Mouse (Mus musculus) thymus, adult 2 months (tissue): ENCODE results near the gene S100a4. TPM values are rescaled to one million over a fixed set of nuclear protein-coding genes. Genes with fewer than 3 reads are reported as not detected.

Experiments used
- DNase-seq: peaks from one replicate; pipeline ENCODE4 v3.0.0; 2021
- H3K27ac ChIP-seq: fragments of 200-500 bp; 2 replicates; pipeline ENCODE4 v1.5.1; 2012; ENCODE audit warnings: low read length, control low read depth; ENCODE audit not compliant: control insufficient read depth, insufficient read depth
- H3K27me3 ChIP-seq: fragments of 200-500 bp; 2 replicates; pipeline ENCODE4 v1.6.1; 2012; ENCODE audit warnings: mild to moderate bottlenecking, low read length, moderate library complexity, mixed read lengths; ENCODE audit not compliant: control insufficient read depth, insufficient read depth
- H3K36me3 ChIP-seq: fragments of 200-500 bp; 2 replicates; pipeline ENCODE4 v1.6.1; 2012; ENCODE audit warnings: mild to moderate bottlenecking, low read length, moderate library complexity; ENCODE audit not compliant: control insufficient read depth, insufficient read depth
- H3K4me1 ChIP-seq: fragments of 200-500 bp; replicated peaks from 2 replicates; pipeline ENCODE4 v1.6.1; 2012; ENCODE audit warnings: low read length; ENCODE audit not compliant: control insufficient read depth, insufficient read depth
- H3K4me3 ChIP-seq: fragments of 200-500 bp; 2 replicates; pipeline ENCODE4 v1.5.1; 2012; ENCODE audit warnings: mild to moderate bottlenecking, low read length, control low read depth, moderate library complexity; ENCODE audit not compliant: control insufficient read depth, insufficient read depth
- CTCF ChIP-seq: fragments of 200-500 bp; IDR thresholded peaks from 2 replicates; pipeline ENCODE4 v1.5.1; 2012; ENCODE audit warnings: mild to moderate bottlenecking, control low read depth, low read length, moderate library complexity, borderline replicate concordance; ENCODE audit not compliant: control insufficient read depth, poor library complexity, insufficient read depth; ENCODE audit errors: extremely low read depth
- POLR2A ChIP-seq: fragments of 200-500 bp; IDR thresholded peaks from 2 replicates; pipeline ENCODE4 v1.6.1; 2012; ENCODE audit warnings: mild to moderate bottlenecking, low read length, control low read depth, moderate library complexity; ENCODE audit not compliant: control insufficient read depth, poor library complexity, insufficient read depth; ENCODE audit errors: extremely low read depth
- WGBS: fragments of 180-500 bp; shearing (Covaris S2); methylation state at CpG from one replicate; pipeline ENCODE4 v1.1.7; 2018; 5-methylcytosine and 5-hydroxymethylcytosine counted together
- polyA plus RNA-seq: library from polyadenylated mRNA; depleted of rRNA; stranded (reverse); fragments of >200 nt; gene quantifications from 2 replicates; pipeline ENCODE4 v1.2.3, GENCODE M21; 2012

S100a4 gene
- polyA plus RNA-seq, 1 experiment = 51.8 TPM

DNA sequence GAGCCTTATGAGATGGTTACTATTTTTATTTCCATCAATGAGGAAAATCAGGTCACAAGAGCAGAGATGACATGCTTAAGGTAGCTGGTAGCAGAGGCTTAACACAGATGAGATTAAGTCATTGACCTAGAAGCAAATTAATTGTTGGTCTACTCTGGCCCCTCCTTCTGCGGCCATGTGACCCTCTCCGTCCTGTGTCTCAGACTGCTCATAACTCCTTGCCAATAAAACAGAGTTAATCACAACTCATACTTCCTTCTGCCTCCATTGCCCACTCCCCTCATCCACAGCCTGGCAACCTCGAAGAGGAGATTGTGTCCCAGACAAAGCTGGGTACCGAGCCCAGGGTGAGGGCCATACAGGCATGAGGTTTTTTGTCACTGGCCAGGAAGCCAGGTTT, 5.4 kb upstream of the S100a4 start:
- 67% methylated on average over 4 of the region's 4 CpGs for WGBS
- no peak for TF ChIP-seq POLR2A
- no peak for TF ChIP-seq CTCF
- no peak for DNase-seq
- H3K36me3 ChIP-seq = no peaks in the 10 kb centered on the region
- peaks cover 4% of the 10 kb centered on the region; the same call in 1 of the 2 replicates for H3K4me1 ChIP-seq
- H3K4me3 ChIP-seq = no peak overlapping the region
- no peaks in the 10 kb centered on the region for H3K27me3 ChIP-seq
- no peak overlapping the region for H3K27ac ChIP-seq

DNA sequence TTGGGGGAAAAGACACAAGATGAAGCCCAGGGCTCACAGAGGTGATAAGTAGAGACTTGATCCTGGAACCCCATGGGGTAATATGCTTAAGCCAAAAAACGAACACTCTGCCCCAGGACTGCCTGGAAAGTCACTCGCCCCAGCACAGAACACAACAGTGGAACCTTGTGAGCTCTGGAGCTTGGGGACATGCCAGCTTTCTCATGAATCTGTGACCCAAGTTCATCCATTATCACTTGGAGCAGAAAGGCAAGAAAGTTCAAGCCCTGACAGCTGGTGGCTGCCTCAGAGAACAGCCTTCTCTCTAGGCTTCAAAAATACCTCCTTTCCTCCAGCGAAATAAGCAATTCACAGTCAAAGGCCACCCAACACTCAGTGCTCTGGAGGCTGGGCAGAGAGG, 4.2 kb upstream of the S100a4 start:
- H3K4me1 ChIP-seq = peaks cover 9% of the 10 kb centered on the region
- 90% methylated on average over 3 of the region's 3 CpGs for WGBS
- TF ChIP-seq CTCF (no peak), POLR2A (no peak)
- no peak overlapping the region for H3K4me3 ChIP-seq
- no peak overlapping the region for H3K27ac ChIP-seq
- no peaks in the 10 kb centered on the region for H3K36me3 ChIP-seq
- H3K27me3 ChIP-seq = no peaks in the 10 kb centered on the region
- no peak for DNase-seq

GRCm38 (mm10) chr3:90600036-90600435, 3.5 kb upstream of the S100a4 start:
- Histone ChIP-seq H3K27me3 (no peaks in the 10 kb centered on the region), H3K4me3 (no peak overlapping the region), H3K36me3 (no peaks in the 10 kb centered on the region), H3K27ac (no peak overlapping the region), H3K4me1 (peaks cover 15% of the 10 kb centered on the region)
- WGBS = 90% methylated on average over 6 of the region's 6 CpGs
- no peak for TF ChIP-seq POLR2A
- no peak for TF ChIP-seq CTCF
- DNase-seq = no peak

DNA sequence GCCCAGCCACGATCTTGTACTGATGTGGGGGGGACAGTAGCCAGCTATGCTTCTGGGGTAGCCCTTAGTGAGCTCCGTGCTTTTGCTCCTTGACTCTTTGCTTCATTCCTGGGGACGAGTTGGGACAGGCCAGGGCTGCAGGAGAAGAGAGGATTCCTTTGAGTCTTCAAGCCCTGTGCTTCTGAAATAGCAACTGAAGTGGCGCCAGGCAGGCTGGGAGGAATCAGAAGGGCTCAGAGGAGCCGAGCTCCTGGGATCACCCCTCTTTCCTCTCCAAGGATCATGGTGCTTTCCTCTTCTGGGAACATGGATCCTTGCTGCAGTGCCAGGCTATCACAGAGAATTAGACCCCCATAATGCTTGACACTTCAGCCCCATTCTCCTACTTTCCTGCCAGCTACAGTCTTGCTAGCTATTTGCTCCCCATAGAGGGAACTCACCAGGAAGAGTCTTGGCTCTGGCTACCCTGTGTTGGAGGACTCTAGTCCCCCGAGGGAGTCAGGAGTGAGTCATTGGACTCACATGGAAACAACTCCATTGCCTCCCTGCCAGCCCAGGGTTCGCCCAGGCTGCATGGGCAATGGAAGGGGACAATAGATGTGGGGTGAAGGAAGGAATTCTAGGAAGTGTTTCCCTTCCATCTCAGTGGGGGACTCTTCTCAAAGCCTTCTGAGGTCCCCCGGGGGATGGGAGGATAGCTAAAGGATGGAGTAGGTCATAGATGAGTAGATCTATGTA, 2.9 kb upstream of the S100a4 start:
- Histone ChIP-seq H3K27ac (no peak overlapping the region), H3K4me1 (peaks cover 20% of the 10 kb centered on the region), H3K36me3 (no peaks in the 10 kb centered on the region), H3K27me3 (no peaks in the 10 kb centered on the region), H3K4me3 (no peak overlapping the region)
- no peak for DNase-seq
- 92% methylated on average over 8 of the region's 8 CpGs for WGBS
- TF ChIP-seq POLR2A (no peak), CTCF (no peak)

- no peaks in the 10 kb centered on the region for H3K27me3 ChIP-seq
- H3K4me1 ChIP-seq = peaks cover 24% of the 10 kb centered on the region
- H3K36me3 ChIP-seq = no peaks in the 10 kb centered on the region
- 92% methylated on average over 11 of the region's 11 CpGs for WGBS
- no peak within 1 kb of the TSS for H3K27ac ChIP-seq
- DNase-seq = no peak
- no peak within 1 kb of the TSS for H3K4me3 ChIP-seq
- no peak for TF ChIP-seq POLR2A
- TF ChIP-seq CTCF = no peak
These were observed 2.0 kb upstream of the S100a4 start, which contains the start of gene Gm42674 for GRCm38 (mm10) chr3:90601486-90602110. TSS of gene Gm42674 (plus strand) at chr3:90601904.

GRCm38 (mm10) chr3:90604416-90604815, 845 bp downstream of the S100a4 start:
- Histone ChIP-seq H3K27me3 (no peaks in the 10 kb centered on the region), H3K4me1 (peaks cover 27% of the 10 kb centered on the region), H3K27ac (no peak overlapping the region), H3K4me3 (no peak overlapping the region), H3K36me3 (no peaks in the 10 kb centered on the region)
- 30% methylated on average over 4 of the region's 4 CpGs for WGBS
- DNase-seq = no peak
- no peak for TF ChIP-seq CTCF
- TF ChIP-seq POLR2A = no peak

- Histone ChIP-seq H3K27ac (no peak overlapping the region), H3K4me3 (no peak overlapping the region), H3K27me3 (no peaks in the 10 kb centered on the region), H3K36me3 (no peaks in the 10 kb centered on the region), H3K4me1 (peaks cover 25% of the 10 kb centered on the region)
- no peak for TF ChIP-seq CTCF
- no peak for TF ChIP-seq POLR2A
- DNase-seq = no peak
- 4% methylated on average over 3 of the region's 3 CpGs for WGBS
These were observed 1.5 kb downstream of the S100a4 start for GRCm38 (mm10) chr3:90605049-90605448.
